Mouse (Mus musculus) frontal cortex, adult 2 months (tissue): ENCODE measurements around the gene Cdk5r1. TPM values are rescaled to one million over a fixed set of nuclear protein-coding genes. Genes with fewer than 3 reads are reported as not detected.
A peak's percentile ranks its signal among the peaks of the same experiment; 100 is the strongest.

ENCODE experiments used
- DNase-seq, 2 experiments: peaks; one replicate each; pipeline ENCODE4 v3.0.0; 2022; ENCODE audit warnings: low spot score in 1 of 2; ENCODE audit errors: extremely low spot score in 1 of 2
- polyA plus RNA-seq: library from polyadenylated mRNA; depleted of rRNA; stranded (reverse); fragments of >200 nt; gene quantifications from 2 replicates; pipeline ENCODE4 v1.2.3, GENCODE M21; 2012

Cdk5r1 gene
- polyA plus RNA-seq, 1 experiment = 258 TPM

DNA sequence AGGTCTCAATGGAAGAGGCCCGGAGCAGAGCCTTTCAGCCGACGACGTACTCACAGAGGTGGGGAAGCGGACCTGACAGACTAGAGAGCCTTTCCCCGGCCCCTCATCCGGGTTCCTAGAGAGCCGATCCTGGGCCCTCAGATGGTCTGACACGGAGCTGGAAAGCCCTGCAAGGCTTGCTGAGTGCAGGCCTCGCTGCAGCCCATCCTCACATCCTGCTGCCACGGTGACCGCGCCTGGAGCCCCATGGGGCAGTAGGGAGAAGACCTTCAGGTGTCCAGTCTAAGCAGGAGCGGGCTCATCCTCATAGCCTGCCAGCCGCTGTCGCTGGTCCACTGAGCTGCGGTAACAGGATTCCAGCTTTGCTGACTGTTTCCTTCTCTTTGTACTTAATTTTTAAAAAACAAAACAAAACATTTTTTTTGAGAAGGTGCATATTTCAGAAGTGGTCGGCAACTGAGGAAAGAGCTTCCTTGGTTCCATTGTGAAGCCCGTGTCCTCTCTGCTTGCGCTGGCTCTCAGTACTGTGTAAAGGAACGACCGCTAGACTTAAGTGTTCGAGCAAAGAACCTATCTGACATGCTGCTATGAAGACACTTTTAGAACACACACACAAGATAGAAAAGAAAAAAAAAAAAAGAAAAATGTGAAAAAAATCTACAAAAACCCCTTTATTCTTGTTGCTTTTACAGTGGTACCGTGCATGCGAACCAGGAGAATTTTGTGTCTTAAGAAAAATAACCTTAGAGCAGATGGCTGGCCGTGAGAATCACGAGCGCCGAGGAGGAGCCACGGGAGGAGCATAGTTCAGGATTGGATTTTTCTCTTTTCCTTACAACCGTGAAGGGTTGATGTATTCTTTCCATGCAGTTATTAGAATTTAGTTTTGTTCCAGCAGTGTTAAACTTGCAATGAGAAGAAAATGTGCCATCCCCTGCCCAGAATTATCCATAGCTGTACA is 3.4 kb downstream of the Cdk5r1 start:
- DNase-seq = no peak

- DNase-seq = peak in 1 of 2 experiments; percentile 32
These were observed 4.7 kb downstream of the Cdk5r1 start for GRCm38 (mm10) chr11:80481409-80482050.

- peak in 1 of 2 experiments; percentile 30 for DNase-seq
These were observed 5.5 kb downstream of the Cdk5r1 start for GRCm38 (mm10) chr11:80482347-80482746.

- peak in 1 of 2 experiments; percentile 44 for DNase-seq
These were observed 6.1 kb downstream of the Cdk5r1 start for GRCm38 (mm10) chr11:80482921-80483320.

GRCm38 (mm10) chr11:80483536-80484067 is 6.8 kb downstream of the Cdk5r1 start:
- peak in 1 of 2 experiments; percentile 22 for DNase-seq

- DNase-seq = peak; percentile 88
These were observed 7.5 kb downstream of the Cdk5r1 start for GRCm38 (mm10) chr11:80484191-80484791.

DNA sequence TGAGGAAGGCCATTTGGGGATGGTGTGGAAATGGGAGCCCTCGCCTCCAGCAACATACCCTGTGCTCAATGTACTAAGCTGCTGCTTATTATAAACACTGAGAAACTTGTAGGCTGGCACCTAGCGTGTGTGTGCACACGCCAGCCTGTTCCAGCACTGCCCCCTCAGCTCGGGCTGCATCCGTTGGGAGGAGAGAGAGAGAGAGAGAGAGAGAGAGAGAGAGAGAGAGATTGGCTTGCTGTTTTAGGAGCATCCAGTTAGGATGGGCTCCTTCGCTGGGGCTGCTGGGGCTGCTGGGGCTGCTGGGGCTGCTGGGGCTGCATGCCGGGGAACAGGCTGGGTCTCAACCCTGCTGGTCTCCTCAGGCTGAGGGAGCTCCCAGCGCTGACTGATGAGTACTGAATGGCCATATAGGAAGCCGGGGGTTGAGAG is 8.3 kb downstream of the Cdk5r1 start:
- DNase-seq = peak in 1 of 2 experiments; percentile 62

- DNase-seq = peak in 1 of 2 experiments; percentile 47
These were observed 8.9 kb downstream of the Cdk5r1 start for GRCm38 (mm10) chr11:80485622-80486206.

- peak in 1 of 2 experiments; percentile 75 for DNase-seq
These were observed 11.2 kb downstream of the Cdk5r1 start for GRCm38 (mm10) chr11:80487904-80488587.

DNA sequence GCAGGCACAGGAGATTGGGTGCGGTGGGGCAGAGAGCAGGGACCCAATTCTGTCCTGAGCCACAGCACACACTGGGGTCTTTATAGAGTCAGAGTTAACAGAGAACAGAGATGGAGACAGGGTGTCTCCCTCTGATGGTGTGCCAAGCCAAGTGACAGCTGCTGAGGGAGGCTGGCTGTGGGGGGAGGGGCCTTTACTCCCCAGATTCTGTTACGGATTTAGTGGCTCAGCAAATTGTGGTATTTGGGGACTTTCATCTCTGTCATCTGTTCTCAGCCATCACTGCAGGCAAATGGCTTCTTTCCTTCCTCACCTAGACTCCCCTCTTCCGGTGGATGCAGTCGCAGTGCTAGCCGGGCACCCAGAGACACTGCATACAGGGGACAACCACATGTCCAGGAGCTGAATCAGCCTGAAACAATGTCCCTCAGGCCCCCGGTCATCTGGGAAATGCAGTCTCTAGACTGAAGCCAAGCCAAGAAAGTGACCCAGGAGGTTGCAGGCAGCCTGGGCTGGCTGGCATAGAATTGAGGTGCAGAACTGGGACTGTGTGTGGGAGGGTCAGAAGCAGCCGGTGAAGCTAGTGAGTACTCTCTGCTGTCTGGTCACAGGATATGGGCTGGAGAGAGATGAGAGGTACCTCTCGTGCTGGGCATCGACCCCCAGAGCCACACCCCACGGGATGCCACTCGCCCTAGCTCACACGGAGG is 12.5 kb downstream of the Cdk5r1 start:
- peak in 1 of 2 experiments; percentile 79 for DNase-seq

DNA sequence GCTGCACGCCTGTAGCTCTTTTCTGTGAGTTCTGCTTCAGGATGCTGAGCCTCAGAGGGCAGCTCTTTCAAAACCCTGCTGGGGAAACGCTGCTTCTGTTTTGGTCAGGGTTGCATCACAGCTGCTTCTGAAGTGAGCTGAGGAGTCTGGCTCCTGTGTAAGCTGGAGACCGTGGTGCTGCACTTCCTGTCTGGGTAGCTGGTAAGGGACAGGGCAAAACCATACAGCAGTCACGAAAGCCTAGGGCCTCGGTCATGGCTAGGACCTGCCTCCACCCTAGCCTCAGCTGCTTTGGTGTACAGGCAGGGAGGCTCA is 13.0 kb downstream of the Cdk5r1 start:
- peak in 1 of 2 experiments; percentile 28 for DNase-seq

DNA sequence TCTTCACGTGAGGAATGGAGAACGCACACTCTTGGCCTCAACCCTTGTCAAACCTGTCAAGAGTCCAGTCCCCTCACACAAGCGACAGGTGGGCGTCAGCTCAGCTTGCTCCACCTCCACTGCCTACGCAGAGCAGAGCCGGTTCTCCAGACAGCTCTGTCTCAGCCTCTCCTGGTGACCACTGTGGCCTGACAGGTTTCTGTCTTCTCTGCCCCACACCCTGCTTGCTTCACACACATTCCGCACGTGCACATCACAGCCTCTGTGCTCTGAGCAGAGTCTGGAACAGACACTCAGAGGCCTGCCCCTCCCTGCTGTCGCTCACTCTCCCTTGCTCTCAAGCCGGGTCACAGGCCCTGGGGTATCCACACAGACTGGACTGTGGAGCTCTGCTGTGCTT is 14.0 kb downstream of the Cdk5r1 start:
- DNase-seq = no peak

GRCm38 (mm10) chr11:80493186-80493585 is 16.4 kb downstream of the Cdk5r1 start:
- DNase-seq = peak in 1 of 2 experiments; percentile 52

GRCm38 (mm10) chr11:80494852-80495251 is 18.0 kb downstream of the Cdk5r1 start:
- no peak for DNase-seq

- peak in 1 of 2 experiments; percentile 27 for DNase-seq
These were observed 19.1 kb downstream of the Cdk5r1 start for GRCm38 (mm10) chr11:80495972-80496371.

DNA sequence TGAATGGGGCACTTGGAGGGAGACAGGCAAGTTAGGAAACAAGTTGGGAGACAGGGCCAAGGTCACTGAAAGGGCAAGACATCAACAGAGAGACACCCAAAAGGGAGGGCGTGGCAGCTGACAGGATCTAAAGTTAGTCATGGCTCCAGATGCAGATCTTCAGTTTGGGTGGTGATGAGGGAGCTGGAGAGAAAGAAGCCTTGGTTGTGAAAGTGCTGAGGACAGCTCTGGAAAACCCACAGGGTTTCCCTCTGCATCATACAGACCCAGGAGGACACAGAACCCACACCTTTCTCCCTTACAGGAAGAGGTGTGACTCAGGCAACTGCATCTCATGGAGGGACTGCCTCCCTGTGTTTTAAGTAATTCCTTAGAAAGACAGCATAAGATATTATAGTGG is 19.8 kb downstream of the Cdk5r1 start:
- peak in 1 of 2 experiments; percentile 36 for DNase-seq

DNA sequence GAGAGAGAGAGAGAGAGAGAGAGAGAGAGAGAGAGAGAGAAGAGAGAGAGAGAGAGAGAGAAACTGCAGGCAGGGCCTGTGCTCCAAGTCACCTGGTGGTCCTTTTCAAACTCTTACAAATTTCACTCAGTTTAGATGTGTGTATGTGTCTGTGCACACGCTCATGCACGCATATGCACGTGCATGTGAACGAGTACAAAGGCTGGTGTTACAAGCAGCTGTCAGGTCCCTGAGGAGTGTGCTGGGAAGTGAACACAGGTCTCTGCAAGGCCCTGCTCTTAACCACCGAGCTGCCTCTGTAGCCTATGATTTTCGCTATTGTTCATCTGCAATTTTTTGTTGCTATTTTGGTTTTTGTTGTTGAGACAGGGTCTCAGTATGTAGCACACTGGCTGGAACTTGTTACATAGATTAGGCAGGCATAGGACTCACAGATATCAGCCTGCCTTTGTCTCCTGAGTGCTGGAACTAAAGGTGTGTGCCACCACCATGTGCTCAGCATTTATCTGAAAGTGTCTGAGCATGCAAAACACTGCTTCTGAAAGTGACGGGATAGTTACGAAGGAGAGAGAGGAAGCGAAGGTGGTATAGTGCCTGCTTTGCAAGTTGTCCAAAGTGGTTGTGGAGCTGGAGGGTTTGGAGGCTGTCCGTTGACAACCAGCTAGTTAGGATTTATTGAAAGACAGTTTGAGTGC is 20.5 kb downstream of the Cdk5r1 start:
- no peak for DNase-seq

DNA sequence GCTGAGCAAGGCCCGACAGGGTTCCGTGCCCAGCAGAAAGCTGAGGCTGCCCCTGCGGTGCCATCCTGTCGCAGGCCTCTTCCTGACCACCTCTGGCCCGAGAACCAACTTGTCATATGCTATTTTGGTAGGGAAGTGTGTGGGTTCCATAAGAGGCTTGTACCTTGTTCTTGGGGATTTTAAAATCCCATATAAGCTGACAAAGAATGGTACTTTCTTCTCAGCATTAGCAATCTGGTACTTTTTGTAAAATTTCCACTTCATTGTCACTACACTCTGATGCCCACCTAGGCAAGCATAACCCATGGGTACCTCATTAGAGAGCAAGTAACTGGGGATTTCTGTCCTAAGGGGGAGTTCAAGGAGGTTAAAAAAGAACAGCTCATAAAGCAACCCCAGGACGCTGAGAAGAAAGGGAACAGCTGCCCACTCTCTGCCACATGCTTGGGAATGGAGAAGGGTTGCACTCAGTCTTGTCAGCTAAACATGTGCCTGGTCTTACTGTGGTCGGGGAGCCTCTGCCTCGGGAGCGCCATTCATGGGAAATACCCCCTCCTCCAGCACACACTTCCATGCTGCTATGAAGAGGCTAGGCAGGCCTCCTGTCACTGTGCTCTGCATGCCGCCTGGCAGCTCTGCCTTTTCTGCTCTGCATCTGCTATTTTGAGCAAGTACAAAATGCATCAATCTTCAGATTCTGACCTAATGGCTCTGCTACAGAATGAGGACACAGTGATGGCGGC is 21.7 kb downstream of the Cdk5r1 start:
- peak in 1 of 2 experiments; percentile 28 for DNase-seq
